In the genomic region with DNA sequence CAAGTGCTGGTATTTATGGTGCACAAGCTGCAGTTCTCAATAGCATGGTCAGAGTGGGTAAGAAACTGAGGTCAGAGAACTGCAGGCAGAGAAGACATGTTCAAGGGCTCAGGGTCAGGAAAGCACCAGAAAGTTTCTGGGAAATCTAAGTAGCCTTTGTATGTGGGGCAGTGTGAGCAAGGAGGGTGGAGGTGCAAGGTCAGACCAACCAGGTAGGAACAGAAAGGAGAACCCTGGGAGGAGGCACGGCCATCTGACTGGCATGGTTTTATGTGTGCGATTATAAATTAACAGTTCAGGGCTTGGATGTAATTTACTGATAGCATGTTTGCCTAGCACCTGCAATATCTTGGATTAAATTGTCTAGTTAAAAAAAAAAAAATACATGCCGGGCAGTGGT, we compare ENCODE assay signal across 26 mouse cellular contexts. TPM values are rescaled to one million over a fixed set of nuclear protein-coding genes. Genes with fewer than 3 reads are reported as not detected.
DNase-seq lines count a peak whose midpoint lies in the region; ATAC-seq and TF ChIP-seq lines count a peak whose summit lies in the region.
"Had no signal": no experiment of that assay in that cellular context is flagged by ENCODE, and none has a peak within 500 bp of the region (broad histone marks: within the 10 kb centered on the region; RNA-seq: fewer than 3 reads in every experiment).

No protein-coding gene starts in this region.

- no peak overlapping the region for H3K4me3 ChIP-seq in kidney, embryonic 16.5 days (ENCODE audit: low read length)
- peak overlapping the region; percentile 40 for H3K4me3 ChIP-seq in testis, adult 2 months (ENCODE audit: control insufficient read depth, low read depth, low read length)
- H3K4me3 ChIP-seq: embryonic facial prominence, embryonic 12.5 days; embryonic facial prominence, embryonic 15.5 days; gastrocnemius, adult 2 months; hindbrain, embryonic 12.5 days; hindbrain, embryonic 15.5 days had no signal

- H3K9ac ChIP-seq in kidney, embryonic 16.5 days (replicated peaks; ENCODE audit: low read length), result peak overlapping the region; percentile 10; the same call in 1 of the 2 replicates
- H3K9ac ChIP-seq: embryonic facial prominence, embryonic 12.5 days; embryonic facial prominence, embryonic 15.5 days; forebrain, postnatal 0 days; hindbrain, embryonic 12.5 days; hindbrain, embryonic 15.5 days had no signal

- no peak overlapping the region for H3K4me2 ChIP-seq in kidney, embryonic 16.5 days (replicated peaks; ENCODE audit: low read depth, low read length)
- H3K4me2 ChIP-seq: embryonic facial prominence, embryonic 12.5 days; embryonic facial prominence, embryonic 15.5 days; heart, embryonic 11.5 days; hindbrain, embryonic 12.5 days; hindbrain, embryonic 15.5 days had no signal

- H3K27ac ChIP-seq in kidney, embryonic 16.5 days (ENCODE audit: low read length), result no peak overlapping the region
- H3K27ac ChIP-seq in testis, adult 2 months (ENCODE audit: control insufficient read depth, insufficient read depth, low read depth, low read length), result no peak overlapping the region
- H3K27ac ChIP-seq: embryonic facial prominence, embryonic 12.5 days; embryonic facial prominence, embryonic 15.5 days; gastrocnemius, adult 2 months; hindbrain, embryonic 12.5 days; hindbrain, embryonic 15.5 days had no signal

- no peak for TF ChIP-seq POLR2A in testis, adult 2 months (IDR thresholded peaks at IDR 0.05; ENCODE audit: control insufficient read depth, low read depth, low read length)

- no peak for ATAC-seq in kidney, embryonic 16.5 days (ENCODE audit: low FRiP score, low TSS enrichment)
- ATAC-seq: forebrain, embryonic 14.5 days; forebrain, postnatal 0 days had no signal

- no peak for TF ChIP-seq CTCF in testis, adult 2 months (IDR thresholded peaks at IDR 0.05; ENCODE audit: control insufficient read depth, insufficient read depth, insufficient replicate concordance, low read depth, low read length)

- peaks cover 14% of the 10 kb centered on the region for H3K4me1 ChIP-seq in kidney, embryonic 16.5 days (ENCODE audit: insufficient read depth, low read length)
- peaks cover 16% of the 10 kb centered on the region for H3K4me1 ChIP-seq in testis, adult 2 months (ENCODE audit: control insufficient read depth, insufficient read depth, low read length)

- DNase-seq in cerebellum, adult 11-12 months, result peak; percentile 31
- DNase-seq in cerebellum, postnatal 25 days, result no peak
- DNase-seq in kidney, adult 11 months, result no peak
- DNase-seq in testis, postnatal 10 days (ENCODE audit: low spot score), result no peak
- DNase-seq: adrenal gland, adult 2 months; adrenal gland, postnatal 25 days; B cell, adult 2 months; cerebellum, adult 18-20 months; cerebellum, adult 9-10 months; cerebellum, postnatal 14 days; forebrain, postnatal 0 days; gastrocnemius, adult 2 months; gastrocnemius, postnatal 14 days; heart, adult 11 months had no signal

- H3K27me3 ChIP-seq in kidney, embryonic 16.5 days (ENCODE audit: insufficient read depth, low read length), result no peaks in the 10 kb centered on the region
- no peaks in the 10 kb centered on the region for H3K27me3 ChIP-seq in testis, adult 2 months (ENCODE audit: control insufficient read depth, insufficient read depth, low read length)
- H3K27me3 ChIP-seq: CH12.LX; embryonic facial prominence, embryonic 12.5 days; embryonic facial prominence, embryonic 15.5 days; hindbrain, embryonic 15.5 days had no signal

- no peaks in the 10 kb centered on the region for H3K9me3 ChIP-seq in kidney, embryonic 16.5 days (ENCODE audit: low read length)
- H3K9me3 ChIP-seq: embryonic facial prominence, embryonic 12.5 days; embryonic facial prominence, embryonic 15.5 days; hindbrain, embryonic 12.5 days; hindbrain, embryonic 15.5 days had no signal

- H3K36me3 ChIP-seq in kidney, embryonic 16.5 days (ENCODE audit: insufficient read depth, low read length), result no peaks in the 10 kb centered on the region
- no peaks in the 10 kb centered on the region for H3K36me3 ChIP-seq in testis, adult 2 months (ENCODE audit: control insufficient read depth, insufficient read depth, low read length)
- H3K36me3 ChIP-seq: hindbrain, embryonic 12.5 days had no signal

- WGBS in kidney, embryonic 16.5 days, result 75% methylated on average over 3 of the region's 3 CpGs

RNA-seq across cellular contexts. Expression of a gene that starts 1.7 kb away (rescaled TPM):
- polyA plus RNA-seq in kidney, embryonic 16.5 days (2015; fragmentation: Nextera tagmentation; extraction: Ambion mirVana), result 31.8 and 33.6 TPM in 2 replicates
- 35.5 and 38.2 TPM in 2 replicates for polyA plus RNA-seq in testis, adult 2 months (2012; rRNA removed)

RNA-seq across cellular contexts. Expression of a gene that starts 19.1 kb away (rescaled TPM):
- polyA plus RNA-seq in kidney, embryonic 16.5 days (2015; fragmentation: Nextera tagmentation; extraction: Ambion mirVana), result 5.7 and 5.8 TPM in 2 replicates
- 1.0 and 1.3 TPM in 2 replicates for polyA plus RNA-seq in testis, adult 2 months (2012; rRNA removed)
- polyA plus RNA-seq: adrenal gland, adult 2 months had no signal

RNA-seq across cellular contexts. Expression of a gene that starts 31.1 kb away (rescaled TPM):
- polyA plus RNA-seq in kidney, embryonic 16.5 days (2015; fragmentation: Nextera tagmentation; extraction: Ambion mirVana), result not detected in 2 replicates
- polyA plus RNA-seq in testis, adult 2 months (2012; rRNA removed), result 252 and 267 TPM in 2 replicates
- polyA plus RNA-seq: adrenal gland, adult 2 months; embryonic facial prominence, embryonic 12.5 days; embryonic facial prominence, embryonic 15.5 days; forebrain, embryonic 11.5 days; forebrain, embryonic 14.5 days; heart, embryonic 11.5 days; heart, embryonic 14.5 days; heart, postnatal 0 days; hindbrain, embryonic 12.5 days had no signal

RNA-seq across cellular contexts. Expression of a gene that starts 31.3 kb away (rescaled TPM):
- 0.35 TPM in 1 of 2 replicates, not detected in the other for polyA plus RNA-seq in kidney, embryonic 16.5 days (2015; fragmentation: Nextera tagmentation; extraction: Ambion mirVana)
- polyA plus RNA-seq in testis, adult 2 months (2012; rRNA removed), result 945 and 1,232 TPM in 2 replicates
- polyA plus RNA-seq: embryonic facial prominence, embryonic 15.5 days; forebrain, embryonic 11.5 days; forebrain, embryonic 14.5 days; heart, embryonic 11.5 days; heart, embryonic 14.5 days; hindbrain, embryonic 12.5 days had no signal

RNA-seq across cellular contexts. Expression of a gene that starts 53.7 kb away (rescaled TPM):
- 761 and 859 TPM in 2 replicates for polyA plus RNA-seq in kidney, embryonic 16.5 days (2015; fragmentation: Nextera tagmentation; extraction: Ambion mirVana)
- 55.6 and 69.9 TPM in 2 replicates for polyA plus RNA-seq in testis, adult 2 months (2012; rRNA removed)

Comparison
In these comparisons a context has a peak if more than half of its experiments do, and no peak if none do; other contexts are left out.
1. RNA of a gene that starts 31.1 kb away (polyA plus RNA-seq): 252 to 267 TPM in testis, adult 2 months; not detected in kidney, embryonic 16.5 days; every median in the first group is over 100 times any median in the second.